Mouse (Mus musculus): ENCODE measurements at regions not wholly inside any gene's neighbourhood (a gene's known extent, or its start where the extent isn't known, plus 50 kb on each side); places are given as distances from the start of the nearest gene placed in this dataset.

GRCm38 (mm10) chr19:21031768-21032308 is 77.8 kb upstream of the Tmc1 start:
- peak; percentile 75 for ATAC-seq (ENCODE audit: poor library complexity, severe bottlenecking)

GRCm38 (mm10) chr19:21030971-21031370 is 77.0 kb upstream of the Tmc1 start:
- ATAC-seq (ENCODE audit: poor library complexity, severe bottlenecking), result no peak

GRCm38 (mm10) chr19:21028981-21029380 is 75.0 kb upstream of the Tmc1 start:
- no peak for ATAC-seq (ENCODE audit: poor library complexity, severe bottlenecking)

GRCm38 (mm10) chr19:21012391-21012790 is 58.4 kb upstream of the Tmc1 start:
- no peak for ATAC-seq (ENCODE audit: poor library complexity, severe bottlenecking)

GRCm38 (mm10) chr19:21009607-21010006 is 55.6 kb upstream of the Tmc1 start:
- no peak for ATAC-seq (ENCODE audit: poor library complexity, severe bottlenecking)

GRCm38 (mm10) chr19:21004411-21004810 is 50.4 kb upstream of the Tmc1 start:
- no peak for ATAC-seq (ENCODE audit: poor library complexity, severe bottlenecking)

All from megakaryocyte, adult 5-6 weeks (primary cell).